Mouse (Mus musculus) E14TG2a.4 (cell line): ENCODE measurements at regions not wholly inside any gene's neighbourhood (a gene's known extent, or its start where the extent isn't known, plus 50 kb on each side); places are given as distances from the start of the nearest gene placed in this dataset.

ENCODE experiments used
- CTCF ChIP-seq: conservative IDR thresholded peaks from 2 replicates; pipeline ENCODE4 v1.5.1; 2014; ENCODE audit warnings: low read length
- NANOG ChIP-seq: IDR thresholded peaks from 2 replicates; pipeline ENCODE4 v1.6.1; 2014; ENCODE audit warnings: borderline replicate concordance, low read length, mixed read lengths
- POU5F1 ChIP-seq: IDR thresholded peaks from 2 replicates; pipeline ENCODE4 v1.6.1; 2014; ENCODE audit warnings: low read length, borderline replicate concordance

DNA sequence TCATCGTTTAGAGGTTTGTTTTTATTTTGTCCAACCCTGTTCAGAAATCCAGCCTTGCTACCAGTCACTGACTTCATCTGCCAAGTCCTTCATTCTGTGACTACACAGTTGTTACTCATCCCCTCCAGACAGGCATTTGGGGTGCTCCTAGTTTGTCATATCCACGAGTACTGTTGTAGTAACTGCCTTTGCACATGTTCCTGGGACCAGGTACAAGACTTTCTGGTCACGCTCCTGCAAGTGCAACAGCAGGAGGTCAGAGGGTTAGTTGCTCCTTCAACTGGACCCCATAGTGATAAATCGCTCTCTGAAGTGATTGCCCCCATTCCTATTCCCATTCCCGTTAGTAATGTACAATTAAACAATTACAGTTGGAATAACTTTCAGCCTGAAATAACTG, 269.9 kb downstream of the Rps15a start:
- no peak for TF ChIP-seq CTCF
- TF ChIP-seq NANOG: no peak
- TF ChIP-seq POU5F1: no peak
